Mouse (Mus musculus) embryonic fibroblast, embryonic 13.5 days (primary cell): ENCODE measurements around the gene Etfa.

Experiments
- CTCF ChIP-seq: IDR thresholded peaks from 2 replicates; pipeline ENCODE4 v1.5.1; 2011; ENCODE audit warnings: mild to moderate bottlenecking, control low read depth, low read length, moderate library complexity, borderline replicate concordance; ENCODE audit not compliant: insufficient read depth
- POLR2A ChIP-seq: IDR thresholded peaks from 2 replicates; pipeline ENCODE4 v1.6.1; 2011; ENCODE audit warnings: low read depth, mild to moderate bottlenecking, control low read depth, low read length, moderate library complexity

GRCm38 (mm10) chr9:55409833-55410232 is 102.2 kb downstream of the Etfa start:
- TF ChIP-seq CTCF (no peak), POLR2A (no peak)
